Mouse (Mus musculus) cortical plate, adult 2 months (tissue): Measurements from ENCODE around the gene Tcf7l2.

Experiments
- CTCF ChIP-seq: fragments of 200-500 bp; IDR thresholded peaks from 2 replicates; pipeline ENCODE4 v1.5.1; 2011; ENCODE audit warnings: mild to moderate bottlenecking, control low read depth, low read length; ENCODE audit not compliant: insufficient read depth; ENCODE audit errors: extremely low read depth
- POLR2A ChIP-seq: fragments of 200-500 bp; IDR thresholded peaks from 2 replicates; pipeline ENCODE4 v1.6.1; 2011; ENCODE audit warnings: mild to moderate bottlenecking, low read length, control low read depth; ENCODE audit not compliant: insufficient read depth; ENCODE audit errors: extremely low read depth

DNA sequence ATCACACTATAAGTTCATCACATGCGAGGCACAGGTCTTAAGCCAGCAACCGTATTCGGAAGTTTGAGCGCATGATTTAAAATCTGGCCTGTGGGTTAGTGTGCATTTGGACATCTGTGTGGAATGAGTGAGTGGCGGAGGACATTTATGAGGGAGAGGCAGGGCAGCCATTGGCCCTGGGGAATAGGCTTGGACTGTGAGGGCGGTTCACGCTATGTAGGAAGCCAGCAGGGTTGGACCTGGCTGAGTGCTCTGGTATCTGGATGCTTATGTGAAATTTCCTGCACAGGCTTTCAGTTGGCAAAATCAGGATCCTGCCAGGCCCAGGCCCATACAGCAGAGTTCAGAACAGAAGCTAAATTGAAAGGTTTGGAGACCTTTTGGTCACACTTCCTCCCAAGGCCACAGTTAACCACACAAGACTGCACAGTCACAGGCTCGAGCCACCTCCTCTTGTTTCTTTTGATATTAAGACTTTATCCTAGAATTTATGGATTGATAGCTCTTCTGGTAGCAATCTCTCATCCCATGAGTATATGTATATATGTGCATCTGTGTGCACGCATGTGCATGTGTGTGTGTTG lies 89.4 kb downstream of the Tcf7l2 start:
- no peak for TF ChIP-seq CTCF
- no peak for TF ChIP-seq POLR2A
